Mouse (Mus musculus) heart, adult 2 months (tissue): ENCODE results near the gene Acsl1.

Experiments used
- CTCF ChIP-seq: fragments of 200-600 bp; IDR thresholded peaks from 2 replicates; pipeline ENCODE4 v1.8.1; 2022; ENCODE audit warnings: antibody characterized with exemption, mild to moderate bottlenecking, moderate library complexity
- EP300 ChIP-seq: fragments of 200-500 bp; IDR thresholded peaks from 2 replicates; pipeline ENCODE4 v1.6.1; 2011; ENCODE audit warnings: low read depth, low read length, control low read depth; ENCODE audit not compliant: insufficient read depth

DNA sequence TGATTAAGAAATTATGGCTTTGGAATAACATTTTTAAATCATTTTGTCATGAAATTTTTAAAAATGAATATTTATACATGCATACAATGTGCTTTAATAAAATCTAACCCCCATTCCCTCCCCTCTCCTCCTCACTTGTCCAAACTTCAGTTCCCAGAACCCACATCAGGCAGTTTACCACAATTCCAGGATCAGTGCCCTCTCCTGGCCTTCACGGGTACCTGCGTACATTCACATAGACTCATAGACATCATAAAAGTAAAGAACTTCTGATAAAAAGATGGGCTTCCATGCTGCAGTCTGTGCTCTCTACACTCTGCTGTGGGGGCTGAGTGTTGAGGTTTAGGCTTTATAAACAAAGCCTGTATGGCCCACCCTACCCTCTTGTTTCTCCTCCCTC is 98.1 kb downstream of the Acsl1 start:
- TF ChIP-seq CTCF: peak; percentile 30; the same call in 1 of the 2 replicates
- TF ChIP-seq EP300: no peak
